Mouse (Mus musculus) heart, postnatal 0 days (tissue): ENCODE results near the gene Olig3. TPM values are rescaled to one million over a fixed set of nuclear protein-coding genes. Genes with fewer than 3 reads are reported as not detected.

ENCODE experiments used
- ATAC-seq: fragments of 200-750 bp; cut with Nextera tagmentation; 2 replicates; pipeline ENCODE4 v1.8.0; 2017; ENCODE audit warnings: low read depth, moderate number of reproducible peaks, moderate library complexity; ENCODE audit not compliant: insufficient read depth
- DNase-seq: peaks from one replicate; pipeline ENCODE4 v3.0.0-alpha.2; 2016; ENCODE audit warnings: low spot score
- H3K27ac ChIP-seq: fragments of 300-500 bp; sonication (generic); 2 replicates; pipeline ENCODE4 v1.5.1; 2014; ENCODE audit warnings: low read depth, mild to moderate bottlenecking
- H3K27me3 ChIP-seq: fragments of 300-500 bp; sonication (generic); 2 replicates; pipeline ENCODE4 v1.6.1; 2014; ENCODE audit warnings: low read length, mixed read lengths; ENCODE audit not compliant: control insufficient read depth, insufficient read depth
- H3K36me3 ChIP-seq: fragments of 300-500 bp; sonication (generic); replicated peaks from 2 replicates; pipeline ENCODE4 v1.6.1; 2014; ENCODE audit warnings: low read length, mixed read lengths; ENCODE audit not compliant: control insufficient read depth, insufficient read depth
- H3K4me1 ChIP-seq: fragments of 300-500 bp; sonication (generic); 2 replicates; pipeline ENCODE4 v1.6.1; 2014; ENCODE audit warnings: antibody characterized with exemption; ENCODE audit not compliant: control insufficient read depth, insufficient read depth
- H3K4me2 ChIP-seq: fragments of 300-500 bp; sonication (generic); 2 replicates; pipeline ENCODE4 v1.6.1; 2014; ENCODE audit warnings: low read depth, mild to moderate bottlenecking, low read length, moderate library complexity
- H3K4me3 ChIP-seq: fragments of 300-500 bp; sonication (generic); 2 replicates; pipeline ENCODE4 v1.5.1; 2014; ENCODE audit warnings: low read depth, low read length
- H3K9ac ChIP-seq: fragments of 300-500 bp; sonication (generic); replicated peaks from 2 replicates; pipeline ENCODE4 v1.6.1; 2014; ENCODE audit warnings: low read depth, low read length, mixed read lengths
- H3K9me3 ChIP-seq: fragments of 300-500 bp; sonication (generic); replicated peaks from 2 replicates; pipeline ENCODE4 v1.6.1; 2016; ENCODE audit warnings: low read length; ENCODE audit not compliant: control insufficient read depth
- CTCF ChIP-seq: IDR thresholded peaks from 2 replicates; pipeline ENCODE4 v1.5.1; 2016; ENCODE audit warnings: antibody characterized with exemption, control low read depth, low read depth
- EP300 ChIP-seq: IDR thresholded peaks from 2 replicates; pipeline ENCODE4 v1.6.1; 2016; ENCODE audit warnings: antibody characterized with exemption, low read depth
- WGBS: fragments of 180-500 bp; shearing (Covaris S2); extraction: QIAGEN DNeasy Blood & Tissue Kit; methylation state at CpG from one replicate; pipeline ENCODE4 v1.1.7; 2014; 5-methylcytosine and 5-hydroxymethylcytosine counted together
- polyA plus RNA-seq: library from polyadenylated mRNA; unstranded; fragments of >200 nt; fragmentation: Nextera tagmentation; extraction: Ambion mirVana; gene quantifications from 2 replicates; pipeline ENCODE4 v1.2.1, GENCODE M21; 2015
- total RNA-seq: library from RNA; depleted of rRNA; stranded (reverse); fragments of >200 nt; gene quantifications from 2 replicates; pipeline ENCODE4 v1.2.3, GENCODE M21; 2014; ENCODE audit warnings: low replicate concordance

The Olig3 gene
- total and polyA plus RNA-seq, 2 experiments from 2014 or later, result not detected

- TF ChIP-seq CTCF (no peak), EP300 (no peak)
- Histone ChIP-seq H3K4me1 (peaks cover 5% of the 10 kb centered on the region; the same call in 1 of the 2 replicates), H3K4me3 (peak overlapping the region; percentile 16), H3K4me2 (peak overlapping the region; percentile 22; the same call in 1 of the 2 replicates), H3K9ac (no peak overlapping the region), H3K9me3 (no peaks in the 10 kb centered on the region), H3K27me3 (peaks cover 98% of the 10 kb centered on the region), H3K36me3 (no peaks in the 10 kb centered on the region), H3K27ac (no peak overlapping the region)
- ATAC-seq, result no peak
- under 1% methylated on average over 61 of the region's 63 CpGs for WGBS
- no peak for DNase-seq
Measured at GRCm38 (mm10) chr10:19356720-19357641, 648 bp downstream of the Olig3 start.

DNA sequence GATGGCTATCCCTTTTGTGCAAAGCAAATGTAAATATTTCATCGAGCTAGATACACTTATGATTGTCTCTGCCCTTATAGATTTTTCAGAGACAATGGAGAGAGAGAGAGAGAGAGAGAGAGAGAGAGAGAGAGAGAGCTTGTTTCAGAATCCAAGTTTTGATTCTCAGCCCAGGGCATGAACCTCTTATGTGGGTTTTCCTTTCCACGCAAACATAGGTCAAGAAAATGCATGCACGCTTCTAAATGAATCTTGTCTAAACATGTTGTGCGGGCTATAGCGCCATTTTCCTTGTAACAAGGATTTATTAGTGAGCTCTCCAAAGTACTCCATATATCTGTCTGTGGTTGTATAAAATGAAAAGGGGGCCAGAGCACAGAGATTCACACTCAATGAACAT, 1.5 kb downstream of the Olig3 start:
- Histone ChIP-seq H3K4me3 (no peak overlapping the region), H3K27ac (no peak overlapping the region), H3K36me3 (no peaks in the 10 kb centered on the region), H3K4me1 (no peaks in the 10 kb centered on the region), H3K9ac (no peak overlapping the region), H3K9me3 (no peaks in the 10 kb centered on the region), H3K27me3 (peaks cover 98% of the 10 kb centered on the region), H3K4me2 (no peak overlapping the region)
- DNase-seq, result no peak
- 35% methylated on average over 5 of the region's 5 CpGs for WGBS
- no peak for ATAC-seq
- TF ChIP-seq CTCF, result no peak
- no peak for TF ChIP-seq EP300

GRCm38 (mm10) chr10:19360446-19361300, 4.3 kb downstream of the Olig3 start:
- Histone ChIP-seq H3K4me1 (no peaks in the 10 kb centered on the region), H3K4me2 (no peak overlapping the region), H3K4me3 (no peak overlapping the region), H3K27me3 (peaks cover 83% of the 10 kb centered on the region), H3K27ac (no peak overlapping the region), H3K9me3 (no peaks in the 10 kb centered on the region), H3K9ac (no peak overlapping the region), H3K36me3 (no peaks in the 10 kb centered on the region)
- WGBS, result 13% methylated on average over 3 of the region's 3 CpGs
- no peak for TF ChIP-seq EP300
- no peak for TF ChIP-seq CTCF
- DNase-seq (no peak), ATAC-seq (no peak)

DNA sequence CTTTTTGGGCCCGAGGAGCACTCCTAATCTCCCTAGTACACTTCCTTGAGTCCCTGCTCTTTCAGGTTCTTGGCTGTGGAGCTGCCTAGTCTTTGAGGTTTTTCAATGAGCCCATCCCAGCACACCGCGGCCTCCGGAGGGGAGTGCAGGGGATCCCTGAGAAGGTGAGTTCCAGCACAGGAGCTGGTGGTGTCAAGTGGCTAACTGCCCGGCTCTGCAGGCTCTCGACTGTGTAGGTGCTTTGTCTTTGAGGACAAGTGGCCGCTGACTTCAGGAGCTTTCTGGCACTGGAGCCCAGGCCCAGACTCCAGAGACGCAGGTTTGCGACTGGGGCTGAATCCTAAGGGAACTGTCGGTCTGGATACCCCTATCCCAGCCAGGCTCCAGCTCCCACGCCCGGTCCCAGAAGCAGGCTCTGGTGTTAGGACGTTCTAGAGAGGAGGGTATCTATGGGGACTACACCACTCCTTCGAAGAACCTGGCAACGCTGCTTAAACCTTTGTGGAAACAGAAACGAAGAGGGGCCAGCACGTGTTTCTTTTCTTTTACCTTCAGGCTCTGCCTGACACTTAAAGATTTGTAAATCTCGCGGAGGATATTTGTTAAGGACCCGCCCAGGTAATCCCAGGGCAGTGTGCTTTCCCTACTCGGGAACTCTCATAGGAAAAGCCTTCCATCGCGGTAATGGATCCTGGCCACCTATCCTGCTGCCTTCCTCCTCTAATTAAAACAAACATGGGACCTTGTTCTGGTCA, 5.4 kb downstream of the Olig3 start:
- no peak overlapping the region for H3K27ac ChIP-seq
- DNase-seq (no peak), ATAC-seq (no peak)
- H3K27me3 ChIP-seq, result peaks cover 74% of the 10 kb centered on the region
- peak overlapping the region; percentile 29; the same call in 1 of the 2 replicates for H3K4me3 ChIP-seq
- no peak overlapping the region for H3K9ac ChIP-seq
- 4% methylated on average over 23 of the region's 23 CpGs for WGBS
- TF ChIP-seq EP300 (no peak), CTCF (no peak)
- no peaks in the 10 kb centered on the region for H3K4me1 ChIP-seq
- H3K4me2 ChIP-seq, result no peak overlapping the region
- no peaks in the 10 kb centered on the region for H3K9me3 ChIP-seq
- H3K36me3 ChIP-seq, result no peaks in the 10 kb centered on the region

DNA sequence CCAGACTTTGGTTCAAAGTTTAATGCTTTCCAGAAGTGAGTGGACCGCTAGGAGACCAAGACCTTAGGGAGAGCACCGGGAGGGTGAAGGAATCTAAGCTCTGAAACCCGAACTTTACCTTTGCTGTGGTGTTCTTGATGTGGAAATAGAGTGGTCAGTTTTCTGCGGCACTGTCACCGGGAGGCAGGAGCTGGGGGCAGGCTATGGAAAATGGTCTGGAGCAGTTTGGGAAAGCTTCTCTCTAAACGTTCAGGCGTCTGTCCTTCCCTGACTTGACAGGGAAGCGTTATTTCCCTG, 5.9 kb downstream of the Olig3 start:
- no peak overlapping the region for H3K4me2 ChIP-seq
- ATAC-seq, result no peak
- no peaks in the 10 kb centered on the region for H3K4me1 ChIP-seq
- H3K9me3 ChIP-seq, result no peaks in the 10 kb centered on the region
- no peak for DNase-seq
- TF ChIP-seq CTCF (no peak), EP300 (no peak)
- peaks cover 68% of the 10 kb centered on the region for H3K27me3 ChIP-seq
- 2% methylated on average over 8 of the region's 8 CpGs for WGBS
- H3K4me3 ChIP-seq, result peak overlapping the region; percentile 29; the same call in 1 of the 2 replicates
- no peak overlapping the region for H3K9ac ChIP-seq
- no peaks in the 10 kb centered on the region for H3K36me3 ChIP-seq
- no peak overlapping the region for H3K27ac ChIP-seq
